Mouse (Mus musculus): ENCODE results near the gene Ttn.

Gene Ttn

DNA sequence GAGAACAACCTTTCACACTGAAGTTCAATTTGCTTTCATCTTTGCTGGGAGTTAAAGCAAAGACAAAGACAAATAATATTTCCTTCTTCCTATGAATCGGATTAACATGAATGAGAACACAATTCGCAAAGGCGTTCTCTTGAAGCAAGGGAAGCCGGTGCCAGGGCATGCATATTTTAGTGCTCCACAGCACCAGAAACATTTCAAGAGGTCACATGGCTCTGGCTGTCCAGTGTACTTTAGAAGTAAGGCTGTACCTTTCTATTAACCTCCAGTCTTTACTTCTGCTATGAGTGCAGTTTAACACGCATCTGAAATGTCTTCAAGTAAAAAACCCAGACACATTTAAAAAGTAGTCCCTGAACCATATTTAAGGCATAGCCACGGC lies 20.3 kb downstream of the Ttn start:
- no peak for DNase-seq (ENCODE audit: low read depth, low spot score)

DNA sequence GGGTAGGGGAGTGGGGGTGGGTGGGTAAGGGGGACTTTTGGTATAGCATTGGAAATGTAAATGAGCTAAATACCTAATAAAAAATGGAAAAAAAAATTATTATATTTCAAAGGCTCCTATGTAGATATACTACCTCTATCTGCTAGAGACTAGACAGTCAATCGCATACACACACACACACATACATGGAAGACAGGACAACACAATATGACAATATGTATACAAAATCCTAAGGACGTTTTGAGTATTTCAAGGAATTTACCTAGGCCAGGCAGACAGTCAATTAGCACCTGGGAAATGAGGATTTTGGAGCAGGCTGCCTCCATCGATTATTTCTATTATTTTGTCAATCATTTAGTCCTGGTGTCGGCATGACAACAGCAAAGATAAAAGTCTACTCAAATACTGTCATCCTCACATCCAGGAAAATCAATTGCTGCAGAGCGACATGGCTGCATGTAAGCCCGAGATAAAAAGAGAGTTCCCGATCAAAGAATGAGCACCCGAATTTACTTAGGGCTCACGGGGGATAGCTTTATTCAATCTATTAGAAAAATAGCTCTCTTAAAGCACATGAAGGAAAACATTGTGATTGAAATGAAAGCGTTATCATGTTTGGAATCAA lies 20.8 kb downstream of the Ttn start:
- no peak for DNase-seq (ENCODE audit: low read depth, low spot score)

DNA sequence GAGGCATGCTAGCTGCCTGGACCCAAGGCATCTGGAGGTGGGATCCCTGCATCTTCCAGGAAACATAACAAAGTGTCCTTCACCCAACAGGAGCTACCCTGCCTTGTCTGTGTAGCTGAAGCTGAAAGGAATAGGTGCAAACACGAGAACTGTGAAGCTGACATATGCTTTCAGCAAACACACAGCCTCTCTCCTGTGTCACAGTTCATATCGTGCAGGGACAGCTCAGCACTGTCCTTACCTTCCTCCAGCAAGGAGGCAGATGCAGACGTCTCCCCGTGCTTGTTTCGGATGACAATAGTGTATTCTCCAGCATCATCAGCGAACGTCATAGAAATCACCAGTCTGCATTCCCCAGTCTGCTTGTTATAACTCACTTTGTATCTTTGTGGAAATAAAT lies 32.6 kb downstream of the Ttn start:
- no peak for DNase-seq (ENCODE audit: low read depth, low spot score)

DNA sequence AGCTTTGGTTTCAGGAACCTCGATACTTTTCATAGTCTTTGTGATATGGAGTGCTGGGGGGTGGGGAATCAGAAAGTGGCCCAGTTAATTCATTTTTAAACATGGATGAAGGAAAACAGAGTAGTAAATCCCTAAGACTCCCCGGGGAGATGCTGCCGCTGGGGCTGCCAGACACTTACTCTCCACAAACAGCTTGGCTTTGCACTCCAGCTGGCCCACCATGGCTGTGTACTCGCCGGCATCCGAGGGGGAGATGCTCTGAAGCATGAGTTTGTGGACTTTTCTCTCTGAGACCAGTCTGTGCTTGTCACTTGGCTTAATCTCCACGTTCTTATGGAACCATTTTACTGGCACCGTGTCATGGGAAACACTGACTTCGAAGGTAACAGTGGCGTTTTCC lies 43.8 kb downstream of the Ttn start:
- DNase-seq (ENCODE audit: low read depth, low spot score): no peak

DNA sequence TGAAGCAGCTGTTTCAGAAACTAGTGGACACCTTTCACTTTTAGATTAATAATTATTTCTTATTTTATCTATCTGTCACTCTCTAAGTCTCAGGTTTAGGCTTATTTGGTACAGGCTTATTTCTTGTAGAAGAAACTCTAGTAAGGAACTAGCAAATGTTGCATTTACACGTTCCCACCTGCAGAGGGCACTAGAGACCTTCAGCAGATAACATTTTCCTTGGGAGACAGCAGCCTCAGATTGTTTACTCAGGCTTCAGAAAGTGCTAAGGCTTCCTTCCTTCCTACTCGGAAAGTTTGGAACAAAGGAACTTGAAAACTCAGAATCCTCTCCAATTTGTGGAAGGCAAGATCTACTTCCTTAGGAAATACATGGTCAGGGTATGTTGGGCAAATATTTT lies 52.6 kb downstream of the Ttn start:
- peak; percentile 81 for DNase-seq (ENCODE audit: low read depth, low spot score)

DNA sequence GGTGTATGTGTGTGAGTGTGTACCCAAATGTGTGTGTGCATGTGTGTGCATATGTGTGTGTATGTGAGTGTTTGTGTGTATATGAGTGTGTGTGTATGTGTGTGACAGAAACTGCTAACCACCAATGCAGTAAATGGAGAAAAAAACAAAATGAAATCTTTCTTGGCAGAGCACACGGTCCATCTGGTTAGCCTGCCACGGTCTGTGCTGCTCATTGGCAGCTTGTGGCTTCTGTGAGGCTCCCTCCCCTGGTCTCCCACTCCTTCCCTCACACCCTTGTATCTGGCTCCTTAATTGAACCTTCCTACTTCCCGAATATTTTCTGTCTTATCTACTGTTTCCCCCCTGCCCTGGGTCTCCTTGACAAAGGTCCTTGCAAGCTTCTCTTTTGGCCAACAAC lies 53.5 kb downstream of the Ttn start:
- no peak for DNase-seq (ENCODE audit: low read depth, low spot score)

DNA sequence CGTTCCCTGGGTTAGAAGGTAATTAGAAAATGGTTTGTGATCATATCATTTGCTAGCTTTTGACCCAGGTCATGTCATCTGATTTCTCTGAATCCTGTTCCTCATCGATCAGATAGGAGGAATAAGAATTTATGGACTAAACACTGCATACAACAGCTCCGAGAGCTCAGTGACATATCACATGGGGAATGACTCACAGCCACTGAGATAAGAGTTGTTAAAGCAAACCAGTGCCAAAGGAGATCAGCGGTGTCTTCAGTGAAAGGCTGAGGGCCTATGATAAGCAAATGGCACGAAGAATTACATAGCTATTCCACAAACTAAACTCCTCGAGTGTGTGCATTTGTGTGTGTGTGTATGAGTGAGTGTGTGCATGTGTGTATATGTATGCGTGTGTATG lies 54.0 kb downstream of the Ttn start:
- DNase-seq (ENCODE audit: low read depth, low spot score): no peak

DNA sequence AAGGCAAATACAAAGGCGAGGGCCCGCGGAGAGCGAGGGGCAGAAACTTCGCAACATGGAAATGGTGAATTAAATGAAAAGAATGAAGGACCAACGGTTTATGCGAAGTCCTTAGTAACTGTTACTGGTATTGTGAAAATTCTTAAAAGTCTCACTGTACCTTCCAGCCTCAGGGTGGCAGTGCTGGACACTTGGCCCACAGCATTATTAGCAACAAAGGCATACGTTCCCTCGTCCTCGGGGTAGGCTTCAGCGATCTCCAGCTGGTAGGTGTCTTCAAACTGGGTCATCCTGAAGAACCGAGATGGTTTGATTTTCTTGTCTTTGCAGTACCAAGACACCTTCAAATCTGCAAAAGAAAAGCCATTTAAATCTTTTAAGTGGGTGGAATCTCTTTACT lies 55.4 kb downstream of the Ttn start:
- DNase-seq (ENCODE audit: low read depth, low spot score): no peak

DNA sequence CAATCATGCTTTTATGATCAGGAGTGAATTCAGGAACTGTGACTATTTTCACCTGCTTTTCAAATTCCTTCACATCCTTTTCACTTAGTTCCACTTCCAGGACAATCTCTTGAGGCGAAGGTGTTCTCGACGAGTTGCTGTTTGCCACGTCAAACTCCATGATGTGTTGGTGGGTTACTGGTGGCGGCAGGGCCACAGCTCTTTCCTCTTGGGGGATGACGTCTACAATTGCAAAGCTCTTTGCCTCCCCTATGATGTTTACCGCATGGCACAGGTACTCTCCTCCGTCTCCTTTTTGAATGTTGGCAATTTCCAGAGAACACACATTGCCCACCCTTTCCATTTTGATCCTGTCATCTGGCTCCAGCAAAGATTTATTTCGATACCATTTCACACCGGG lies 67.4 kb downstream of the Ttn start:
- no peak for DNase-seq (ENCODE audit: low read depth, low spot score)

DNA sequence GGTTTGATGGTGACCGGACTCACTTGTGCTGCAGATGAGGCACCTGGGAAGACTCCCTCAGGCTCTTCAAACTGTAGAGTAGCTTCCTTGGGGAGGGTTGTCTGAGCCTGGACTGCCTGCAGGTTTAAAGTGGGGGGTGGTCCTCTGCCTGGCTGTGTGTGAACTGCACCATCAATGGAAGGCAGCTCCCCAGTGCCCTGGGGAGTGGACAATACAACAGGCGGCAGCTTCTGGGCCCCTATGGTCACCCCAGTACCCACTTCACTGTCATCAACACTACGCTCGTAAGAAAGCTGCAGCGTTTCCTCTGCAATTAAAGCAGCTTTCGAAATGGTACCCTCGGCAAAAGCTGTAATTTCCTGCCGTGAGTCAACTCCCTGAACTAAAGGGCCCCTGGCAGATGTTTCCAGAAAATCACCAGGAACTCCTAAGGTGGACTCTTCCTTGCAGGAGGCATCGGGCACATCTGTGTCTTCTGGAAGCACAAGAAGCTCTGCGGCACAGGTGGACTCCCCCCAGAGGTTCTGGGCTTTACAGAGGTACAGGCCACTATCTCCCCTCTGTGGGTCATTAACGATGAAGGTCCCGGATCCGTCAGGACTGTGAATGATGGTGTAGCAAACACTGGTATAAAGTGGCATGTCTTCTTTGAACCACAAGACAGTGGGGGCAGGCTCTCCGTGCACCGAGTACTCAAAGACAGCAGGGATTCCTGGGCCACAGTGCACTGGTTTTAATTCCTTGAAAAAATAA lies 73.5 kb downstream of the Ttn start:
- DNase-seq (ENCODE audit: low read depth, low spot score): no peak

DNA sequence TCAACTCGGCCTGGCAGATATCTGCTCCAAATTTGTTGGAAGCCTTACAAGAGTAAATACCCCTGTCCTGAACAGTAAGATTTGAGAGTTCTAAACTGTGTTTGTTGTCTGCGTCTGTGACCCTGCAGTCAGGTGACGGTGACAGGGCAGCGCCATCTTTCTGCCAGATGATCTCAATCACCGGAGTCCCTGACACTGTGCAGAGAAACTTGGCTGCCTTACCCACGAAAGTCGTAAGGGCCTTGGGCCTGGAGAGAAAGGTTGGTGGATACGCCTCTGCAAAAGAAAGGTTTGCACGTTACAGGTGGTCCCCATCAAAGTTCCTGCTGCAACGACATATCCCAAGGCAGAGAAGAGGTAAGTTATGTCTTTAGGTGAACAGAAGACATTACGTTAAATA lies 79.0 kb downstream of the Ttn start:
- DNase-seq (ENCODE audit: low read depth, low spot score): no peak

DNA sequence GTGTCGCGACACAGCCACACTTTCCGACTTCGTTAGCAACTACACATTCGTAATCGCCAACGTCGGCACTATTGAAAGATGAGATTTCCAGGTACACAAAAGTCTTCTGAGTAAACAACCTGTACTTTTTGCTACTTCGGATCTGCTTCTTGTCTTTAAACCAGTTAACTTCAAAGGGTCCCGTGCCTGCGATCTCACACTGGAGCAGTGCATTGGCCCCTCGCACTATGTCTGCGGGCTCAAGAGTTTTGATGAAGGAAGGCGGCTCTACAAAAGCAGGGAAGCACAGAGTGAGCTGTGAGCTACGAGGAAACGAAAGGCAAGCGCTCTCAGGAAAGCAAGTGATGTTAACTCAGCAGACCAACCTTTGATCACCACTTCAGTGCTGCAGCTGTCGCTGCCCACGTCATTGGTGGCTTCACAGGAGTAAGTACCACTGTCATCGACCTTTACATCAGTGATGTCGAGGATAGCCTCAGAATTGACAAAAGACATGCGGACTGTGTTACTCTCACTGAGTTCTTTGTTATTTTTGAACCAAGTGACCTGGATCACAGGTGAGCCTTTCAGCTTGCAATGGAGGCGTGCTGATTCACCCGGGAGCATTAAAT lies 80.8 kb downstream of the Ttn start:
- no peak for DNase-seq (ENCODE audit: low read depth, low spot score)

DNA sequence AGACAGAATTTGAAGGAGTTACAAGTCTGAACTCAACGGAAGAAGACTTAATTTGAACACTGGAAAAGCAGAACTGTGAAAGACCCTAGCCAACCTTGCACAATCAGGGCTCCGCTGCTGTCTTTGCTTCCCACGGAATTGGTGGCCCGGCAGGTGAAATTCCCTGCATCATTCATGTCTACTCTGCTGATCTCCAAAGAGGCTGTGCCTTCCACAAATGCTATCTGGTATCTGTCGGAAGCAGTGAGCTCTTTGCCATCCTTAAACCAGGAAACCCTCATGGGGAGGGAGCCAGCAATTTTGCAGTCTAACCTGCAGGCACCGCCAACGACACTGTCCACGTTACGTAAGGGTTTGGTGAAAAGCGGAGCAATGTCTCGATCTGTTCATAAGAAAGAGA lies 82.5 kb downstream of the Ttn start:
- DNase-seq (ENCODE audit: low read depth, low spot score): no peak

DNA sequence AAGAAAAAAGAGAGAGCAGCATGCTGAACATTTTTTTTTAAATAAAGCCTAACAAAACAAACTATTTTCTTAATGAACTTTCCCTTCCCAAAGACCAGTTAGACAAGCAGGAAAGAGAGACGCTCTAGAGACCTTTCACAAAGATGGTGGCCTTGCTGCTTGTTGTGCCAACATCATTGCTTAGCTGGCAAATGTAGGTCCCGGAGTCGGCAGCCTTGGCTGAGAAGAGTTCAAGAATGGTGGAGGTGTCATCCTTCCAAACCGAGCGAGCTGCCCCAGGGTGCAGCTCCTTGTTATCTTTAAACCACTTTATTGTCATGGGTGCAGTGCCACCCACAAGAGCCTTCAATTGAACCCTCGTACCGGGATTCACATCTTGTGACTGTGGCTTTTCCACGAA lies 85.4 kb downstream of the Ttn start:
- DNase-seq (ENCODE audit: low read depth, low spot score): no peak

DNA sequence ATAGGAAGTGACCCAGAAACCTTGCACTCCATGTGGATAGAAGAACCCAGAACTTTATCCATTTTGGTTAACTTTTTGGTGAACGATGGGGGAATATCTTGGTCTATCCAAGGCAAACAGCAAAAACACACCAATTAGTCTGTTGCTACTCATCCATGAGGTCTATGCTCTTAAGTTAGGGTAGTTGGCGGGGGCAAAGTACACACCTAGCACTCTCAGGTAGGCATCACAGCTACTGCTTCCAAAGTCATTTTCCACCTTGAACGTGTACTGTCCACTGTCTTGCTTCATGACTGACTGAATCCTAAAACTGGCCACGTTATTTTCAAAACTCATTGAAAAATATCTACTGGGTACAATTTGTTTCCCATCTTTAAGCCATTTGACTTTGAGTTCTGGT lies 87.0 kb downstream of the Ttn start:
- DNase-seq (ENCODE audit: low read depth, low spot score): no peak

DNA sequence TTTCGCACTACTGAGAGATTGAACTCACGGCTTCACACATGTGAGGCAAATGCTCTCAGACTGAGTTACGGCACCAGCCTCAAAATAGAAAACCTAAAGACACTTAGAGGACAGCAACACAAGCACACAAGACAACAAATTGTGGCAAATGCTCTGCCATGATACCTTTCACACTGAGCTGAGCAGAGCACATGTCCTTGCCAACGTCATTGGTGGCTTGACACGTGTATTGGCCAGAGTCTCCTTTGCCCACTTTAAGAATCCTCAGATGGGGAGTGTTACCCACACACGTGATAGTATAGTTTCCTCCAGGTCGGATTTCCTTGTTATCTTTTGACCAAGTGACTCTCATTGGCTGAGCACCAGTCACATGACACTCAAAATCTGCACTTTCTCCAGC lies 93.6 kb downstream of the Ttn start:
- no peak for DNase-seq (ENCODE audit: low read depth, low spot score)

DNA sequence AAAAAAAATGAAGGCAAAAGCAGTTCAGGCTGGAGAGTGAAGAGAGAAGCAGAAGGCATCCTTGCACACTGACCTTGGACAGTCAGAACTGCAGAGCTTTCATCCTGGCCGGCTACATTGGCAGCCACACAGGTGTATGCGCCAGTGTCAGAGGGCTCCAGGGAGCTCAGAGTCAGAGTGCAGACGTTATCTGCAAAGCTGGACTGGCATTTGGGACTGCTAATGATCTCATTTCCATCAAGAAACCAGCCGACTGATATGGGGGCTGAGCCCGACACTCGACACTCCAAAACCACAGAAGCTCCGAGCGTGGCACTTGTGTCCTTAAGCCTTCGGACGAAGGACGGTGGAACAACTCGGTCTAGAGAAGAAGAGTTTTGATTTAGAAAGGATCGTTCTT lies 96.5 kb downstream of the Ttn start:
- DNase-seq (ENCODE audit: low read depth, low spot score): no peak

DNA sequence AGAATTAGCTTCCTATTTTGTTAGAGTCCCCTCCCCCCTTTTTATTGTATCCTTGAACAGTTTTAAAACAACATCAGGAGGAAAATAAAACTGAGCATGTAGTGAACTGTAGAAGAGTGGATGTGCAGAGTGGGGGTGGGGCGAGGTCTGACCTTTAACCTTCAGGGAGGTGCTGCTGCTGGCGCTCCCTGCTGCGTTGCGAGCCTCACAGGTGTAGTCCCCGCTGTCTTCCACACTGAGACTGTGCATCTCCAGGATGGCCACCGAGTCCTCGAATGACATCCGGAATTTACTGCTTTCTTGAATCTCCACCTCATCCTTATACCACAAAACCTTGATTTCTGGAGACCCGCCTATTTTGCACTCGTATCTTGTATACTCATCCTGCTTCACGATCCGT lies 100.9 kb downstream of the Ttn start:
- peak; percentile 22 for DNase-seq (ENCODE audit: low read depth, low spot score)

DNA sequence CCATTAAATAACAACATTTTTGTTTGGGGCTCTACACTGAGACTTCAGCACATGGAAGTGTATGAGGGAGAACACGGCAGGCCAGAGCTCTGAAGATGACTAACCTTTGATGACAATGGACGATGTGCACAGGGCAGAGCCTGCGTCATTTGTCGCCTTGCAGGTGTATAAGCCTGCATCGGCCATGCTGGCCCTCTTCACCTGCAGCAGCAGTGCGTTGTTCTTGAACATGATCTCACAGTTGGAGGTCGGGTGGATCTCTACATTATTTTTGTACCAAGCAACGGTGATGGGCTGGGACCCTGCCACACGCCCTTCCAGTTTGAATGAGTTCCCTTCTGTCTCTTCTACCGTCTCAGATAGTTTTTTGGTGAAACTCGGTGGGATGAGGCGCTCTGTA lies 106.8 kb downstream of the Ttn start:
- DNase-seq (ENCODE audit: low read depth, low spot score): no peak

DNA sequence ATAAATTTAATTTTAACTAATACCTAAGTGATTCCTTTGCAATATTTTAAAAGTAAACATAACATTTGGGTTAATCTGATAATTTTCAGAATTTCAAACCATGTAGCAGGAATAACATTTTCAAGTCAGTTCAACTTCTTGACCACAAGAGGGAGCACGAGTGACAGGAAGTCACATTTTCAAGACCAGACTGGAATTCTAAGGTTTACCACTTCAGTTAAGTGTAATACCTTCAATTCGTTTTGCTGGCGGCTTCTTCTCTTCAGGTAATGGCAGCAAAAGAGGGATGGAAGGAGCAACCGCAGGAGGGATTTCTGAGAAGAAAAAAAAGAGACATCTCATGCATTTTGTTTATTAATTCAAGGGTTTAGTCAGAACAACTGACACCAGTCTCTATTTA lies 115.4 kb downstream of the Ttn start:
- DNase-seq (ENCODE audit: low read depth, low spot score): peak; percentile 76

DNA sequence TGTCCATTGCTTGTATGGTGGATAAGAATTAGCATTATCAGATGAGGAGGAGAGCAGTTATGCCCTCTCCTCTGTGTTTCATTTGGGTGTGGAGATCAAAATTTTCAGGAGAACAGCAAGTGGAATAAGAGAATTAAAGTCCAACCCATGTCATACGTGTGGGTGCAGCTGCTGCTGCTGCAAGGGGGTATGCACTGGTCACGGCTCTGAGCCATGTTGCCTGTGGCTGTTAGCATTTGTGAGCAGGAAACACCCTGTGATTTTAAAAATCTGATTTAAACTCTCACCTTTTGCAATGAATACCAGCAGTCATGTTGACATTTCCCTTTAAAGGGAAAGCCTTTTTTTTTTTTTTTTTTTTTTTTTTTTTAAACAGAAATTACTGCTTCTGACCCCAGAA lies 116.8 kb downstream of the Ttn start:
- DNase-seq (ENCODE audit: low read depth, low spot score): no peak

DNA sequence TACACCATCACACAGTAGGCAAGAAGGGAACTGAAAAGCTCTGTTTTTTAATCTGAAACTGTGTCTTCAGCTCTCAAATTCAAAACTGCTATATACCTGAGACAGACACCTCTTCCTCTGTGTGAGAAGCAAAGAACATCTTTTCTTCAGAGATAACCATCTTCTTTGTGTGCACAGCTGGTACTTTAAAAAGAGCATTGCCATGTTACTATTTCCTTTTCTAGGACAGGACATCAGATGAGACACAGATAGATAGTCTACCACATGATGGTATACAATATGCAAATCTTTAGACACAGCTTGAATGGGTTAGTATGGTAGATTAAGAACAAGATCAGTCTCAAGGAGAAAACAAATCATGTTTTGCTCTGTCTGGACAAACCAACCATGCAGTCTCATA lies 121.0 kb downstream of the Ttn start:
- no peak for DNase-seq (ENCODE audit: low read depth, low spot score)

DNA sequence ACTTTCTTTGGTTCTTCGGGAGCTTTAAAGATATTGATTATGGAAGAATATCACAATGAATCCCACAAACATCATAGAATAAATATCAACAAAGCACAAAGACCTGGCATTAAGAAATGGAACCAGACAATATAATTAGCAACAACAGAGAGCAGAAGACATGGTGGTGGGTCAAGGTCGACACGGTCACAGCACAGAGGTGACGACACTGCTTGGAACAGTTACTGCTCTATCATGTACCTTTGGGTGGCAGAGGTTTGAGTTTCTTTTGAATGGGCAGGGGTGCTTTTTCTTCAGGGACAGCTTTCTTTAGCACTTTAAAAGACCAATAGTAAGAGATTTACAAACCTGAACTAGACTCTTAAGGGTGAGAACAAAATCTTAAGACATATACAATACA lies 132.3 kb downstream of the Ttn start:
- no peak for DNase-seq (ENCODE audit: low read depth, low spot score)

All from ZHBTc4 (cell line).